ENCODE assay signal across 8 mouse cellular contexts in genomic region chr3:83286975-83287405, GRCm38 (mm10).
DNase-seq lines count a peak whose midpoint lies in the region; ATAC-seq and TF ChIP-seq lines count a peak whose summit lies in the region.

No protein-coding gene starts in this region.

- no peak overlapping the region for H3K27ac ChIP-seq in ES-E14 (ENCODE audit: insufficient read depth, low read depth, low read length, poor library complexity, severe bottlenecking)
- H3K27ac ChIP-seq in hindbrain, embryonic 16.5 days (ENCODE audit: low read depth, low read length), result peak overlapping the region; percentile 67; the same call in 1 of the 2 replicates

- in situ Hi-C loops in ES-E14 (cut with MboI; ENCODE audit: low sequenced_read_pairs in 2 of 2, unreplicated experiment in 2 of 2), result loop anchor here in 1 of 2 experiments (25.0 kb wide), 1 partner anchor 475 kb away; the partner anchor contains the start of gene Sfrp2

- H3K4me3 ChIP-seq in ES-E14 (ENCODE audit: insufficient read depth in 1 of 2, low read depth in 1 of 2, low read length in 2 of 2, poor library complexity in 1 of 2, severe bottlenecking in 1 of 2), result peak overlapping the region in 1 of 2 experiments; percentile 42; a peak in 2 of 4 replicates
- peak overlapping the region; percentile 57 for H3K4me3 ChIP-seq in hindbrain, embryonic 16.5 days (ENCODE audit: low read length)

- DNase-seq in ES-E14 (ENCODE audit: low read depth, low spot score), result peak; percentile 52
- DNase-seq in cerebellum, postnatal 10 days, result peak; percentile 72 to 80
- DNase-seq in frontal cortex, postnatal 25 days (ENCODE audit: low spot score in 2 of 2), result peak; percentile 23 to 43
- DNase-seq in left cerebral cortex, adult 11 months (ENCODE audit: low spot score), result peak; percentile 24
- DNase-seq in lung, postnatal 10 days, result peak; percentile 73
- peak; percentile 68 for DNase-seq in right cerebral cortex, adult 18-20 months
- no peak for DNase-seq in spleen, postnatal 36 days (ENCODE audit: low spot score in 2 of 2)

- no peaks in the 10 kb centered on the region for H3K4me1 ChIP-seq in ES-E14 (ENCODE audit: control insufficient read depth in 2 of 2, insufficient read depth in 2 of 2, low read length in 2 of 2, poor library complexity in 1 of 2)
- H3K4me1 ChIP-seq in hindbrain, embryonic 16.5 days (ENCODE audit: control insufficient read depth, insufficient read depth, low read depth, low read length), result no peaks in the 10 kb centered on the region

- H3K4me2 ChIP-seq in hindbrain, embryonic 16.5 days (ENCODE audit: low read length), result peak overlapping the region; percentile 87

- H3K27me3 ChIP-seq in hindbrain, embryonic 16.5 days (replicated peaks; ENCODE audit: control insufficient read depth, insufficient read depth, low read length), result no peaks in the 10 kb centered on the region

- H3K36me3 ChIP-seq in ES-E14 (ENCODE audit: control insufficient read depth, insufficient read depth, low read length, poor library complexity, severe bottlenecking), result no peaks in the 10 kb centered on the region
- no peaks in the 10 kb centered on the region for H3K36me3 ChIP-seq in hindbrain, embryonic 16.5 days (ENCODE audit: control insufficient read depth, insufficient read depth, low read length)

- H3K9me3 ChIP-seq in ES-E14 (ENCODE audit: control insufficient read depth, insufficient read depth, low read depth, low read length), result no peaks in the 10 kb centered on the region
- H3K9me3 ChIP-seq in hindbrain, embryonic 16.5 days (ENCODE audit: control insufficient read depth, low read length), result no peaks in the 10 kb centered on the region

- WGBS in hindbrain, embryonic 16.5 days, result 5% methylated on average over 11 of the region's 11 CpGs

- ATAC-seq in hindbrain, embryonic 16.5 days, result peak; percentile 98

- peak overlapping the region; percentile 13; the same call in 1 of the 2 replicates for H3K9ac ChIP-seq in ES-E14 (ENCODE audit: insufficient read depth, low read depth, low read length, poor library complexity, severe bottlenecking)
- H3K9ac ChIP-seq in hindbrain, embryonic 16.5 days (ENCODE audit: low read depth, low read length), result peak overlapping the region; percentile 66

TF ChIP-seq in ES-E14, 5 proteins besides CTCF, POLR2A, EP300 and RAD21:
- TF ChIP-seq HCFC1 (IDR thresholded peaks at IDR 0.05; ENCODE audit: borderline replicate concordance, insufficient read depth, low read length) (no peak), ZC3H11A (IDR thresholded peaks at IDR 0.05; ENCODE audit: borderline replicate concordance, low read depth, low read length) (no peak), ZNF384 (IDR thresholded peaks at IDR 0.05; ENCODE audit: low read depth, low read length) (no peak), CHD2 (IDR thresholded peaks at IDR 0.05; ENCODE audit: low read depth, low read length) (no peak), MAFK (IDR thresholded peaks at IDR 0.05; ENCODE audit: insufficient read depth, low read depth, low read length) (no peak)

Comparison
In these comparisons a context has a peak if more than half of its experiments do, and no peak if none do; other contexts are left out.
1. DNase-seq: peak in ES-E14 (single experiment), cerebellum, postnatal 10 days (2 of 2), frontal cortex, postnatal 25 days (2 of 2), left cerebral cortex, adult 11 months (single experiment), lung, postnatal 10 days (single experiment) and right cerebral cortex, adult 18-20 months (single experiment); none in spleen, postnatal 36 days (0 of 2).